Mouse (Mus musculus): ENCODE data around the gene Ear1.
"Not testable (repeated sequence)": the region's sequence is repeated elsewhere in the genome, so short reads cannot be mapped to it uniquely, and the experiment has no call there.

DNA sequence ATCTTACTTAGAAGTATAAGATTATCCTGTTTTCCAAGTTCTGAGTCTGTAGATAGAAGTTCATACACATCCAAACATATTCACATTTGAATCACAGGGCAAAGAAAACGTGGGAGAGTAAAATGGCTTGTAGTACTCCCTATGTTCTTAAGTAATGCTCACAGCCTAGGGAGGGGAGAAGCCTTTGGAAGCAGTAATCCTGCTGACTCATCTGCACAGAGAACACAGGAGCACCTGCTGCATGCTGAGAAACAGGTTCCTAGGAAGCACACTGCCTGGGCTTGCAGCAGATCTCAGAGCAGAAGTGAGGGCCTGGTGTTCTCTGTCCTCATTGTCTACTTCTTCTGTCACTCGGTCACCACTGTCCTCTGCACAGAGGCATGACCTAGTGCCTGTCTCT is 20.0 kb upstream of the Ear1 start:
- TF ChIP-seq EP300 (IDR thresholded peaks at IDR 0.05; ENCODE audit: insufficient read depth, low read depth, low read length); CTCF (IDR thresholded peaks at IDR 0.05; ENCODE audit: low read depth, low read length): not testable (repeated sequence)
